Mouse (Mus musculus): ENCODE results near the gene Sugct.

- TF ChIP-seq ZC3H11A (IDR thresholded peaks at IDR 0.05; ENCODE audit: borderline replicate concordance, low read depth, low read length) (no peak), CHD2 (IDR thresholded peaks at IDR 0.05; ENCODE audit: low read depth, low read length) (no peak), HCFC1 (IDR thresholded peaks at IDR 0.05; ENCODE audit: borderline replicate concordance, insufficient read depth, low read length) (no peak), ZNF384 (IDR thresholded peaks at IDR 0.05; ENCODE audit: low read depth, low read length) (no peak), MAFK (IDR thresholded peaks at IDR 0.05; ENCODE audit: insufficient read depth, low read depth, low read length) (no peak)
These were observed 667.4 kb downstream of the Sugct start for GRCm38 (mm10) chr13:17027846-17028529.
